Mouse (Mus musculus) heart, embryonic 13.5 days (tissue): Measurements from ENCODE around the gene Sigmar1. TPM values are rescaled to one million over a fixed set of nuclear protein-coding genes. Genes with fewer than 3 reads are reported as not detected.
"Not testable (repeated sequence)": the region's sequence is repeated elsewhere in the genome, so short reads cannot be mapped to it uniquely, and the experiment has no call there.

Experiments used
- ATAC-seq: fragments of 200-750 bp; cut with Nextera tagmentation; 2 replicates; pipeline ENCODE4 v1.8.0; 2017; ENCODE audit warnings: moderate TSS enrichment; ENCODE audit not compliant: insufficient number of reproducible peaks, low FRiP score, low TSS enrichment; ENCODE audit errors: extremely low read depth
- H3K27ac ChIP-seq: fragments of 300-500 bp; sonication (generic); replicated peaks from 2 replicates; pipeline ENCODE4 v1.5.1; 2015; ENCODE audit warnings: moderate library complexity, mild to moderate bottlenecking, inconsistent platforms
- H3K27me3 ChIP-seq: fragments of 300-500 bp; sonication (generic); replicated peaks from 2 replicates; pipeline ENCODE4 v1.6.1; 2015; ENCODE audit warnings: mild to moderate bottlenecking, inconsistent platforms
- H3K36me3 ChIP-seq: fragments of 300-500 bp; sonication (generic); 2 replicates; pipeline ENCODE4 v1.6.1; 2015; ENCODE audit warnings: mild to moderate bottlenecking, inconsistent platforms
- H3K4me1 ChIP-seq: fragments of 300-500 bp; sonication (generic); 2 replicates; pipeline ENCODE4 v1.6.1; 2015; ENCODE audit warnings: inconsistent platforms
- H3K4me2 ChIP-seq: fragments of 300-500 bp; sonication (generic); 2 replicates; pipeline ENCODE4 v1.6.1; 2015; ENCODE audit warnings: inconsistent platforms, mild to moderate bottlenecking, moderate library complexity
- H3K4me3 ChIP-seq: fragments of 300-500 bp; sonication (generic); 2 replicates; pipeline ENCODE4 v1.5.1; 2015; ENCODE audit warnings: moderate library complexity, mild to moderate bottlenecking, inconsistent platforms
- H3K9ac ChIP-seq: fragments of 300-500 bp; sonication (generic); 2 replicates; pipeline ENCODE4 v1.6.1; 2015; ENCODE audit warnings: inconsistent platforms, mild to moderate bottlenecking, moderate library complexity
- H3K9me3 ChIP-seq: fragments of 300-500 bp; sonication (generic); 2 replicates; pipeline ENCODE4 v1.6.1; 2016; ENCODE audit warnings: inconsistent platforms
- WGBS: fragments of 180-500 bp; shearing (Covaris S2); methylation state at CpG from one replicate; pipeline ENCODE4 v1.1.7; 2015; ENCODE audit warnings: mixed read lengths; 5-methylcytosine and 5-hydroxymethylcytosine counted together
- polyA plus RNA-seq: library from polyadenylated mRNA; unstranded; fragments of >200 nt; fragmentation: Nextera tagmentation; extraction: Ambion mirVana; gene quantifications from 2 replicates; pipeline ENCODE4 v1.2.1, GENCODE M21; 2015

Sigmar1 gene
- 63.3 and 69.8 TPM in 2 replicates for polyA plus RNA-seq

DNA sequence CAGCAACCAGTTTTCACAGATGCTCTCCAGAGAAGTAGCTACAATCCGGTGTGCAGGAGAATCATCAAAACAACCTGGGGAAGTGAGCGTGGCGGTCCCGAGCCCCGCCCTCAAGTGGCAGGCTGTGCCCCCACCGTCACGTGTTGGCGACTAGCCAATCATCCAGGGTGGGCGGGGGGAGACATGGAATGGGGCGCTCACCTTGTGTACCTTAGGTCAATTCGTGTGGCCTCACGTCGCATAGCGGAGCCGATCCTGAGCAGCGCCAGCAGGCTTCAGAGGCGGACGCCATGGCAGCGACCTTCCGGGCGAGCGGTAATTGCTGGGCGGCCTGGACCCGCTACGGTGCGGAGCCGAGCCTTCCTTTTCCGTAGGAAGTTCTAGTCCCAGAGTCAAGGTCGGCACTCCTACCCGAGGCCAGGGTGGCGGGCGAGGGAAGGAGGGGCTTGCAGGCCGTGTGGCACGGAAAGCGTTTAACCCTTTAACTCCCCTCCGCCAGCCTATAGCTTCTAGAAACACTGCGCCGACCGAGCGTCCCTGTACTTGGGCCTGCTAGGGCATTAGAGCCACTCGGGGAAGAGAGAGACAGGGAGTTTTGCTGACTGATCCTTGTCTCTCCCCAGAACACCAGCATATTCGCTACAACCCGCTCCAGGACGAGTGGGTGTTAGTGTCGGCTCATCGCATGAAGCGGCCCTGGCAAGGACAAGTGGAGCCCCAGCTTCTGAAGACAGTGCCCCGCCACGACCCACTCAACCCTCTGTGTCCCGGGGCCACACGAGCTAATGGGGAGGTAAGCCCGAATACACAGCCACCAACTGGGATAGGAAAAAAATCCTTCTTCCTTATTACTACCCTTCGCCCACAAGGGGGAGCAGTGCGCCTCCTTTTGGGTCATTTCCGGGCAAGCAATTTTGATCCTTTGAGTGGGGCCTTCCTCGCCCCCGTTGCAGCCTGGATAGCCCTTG is at the start of gene Sigmar1:
Gene Sigmar1, minus strand, starts transcription at position 820 of the 968 bp plus-strand sequence.
- Histone ChIP-seq H3K9me3 (no peaks in the 10 kb centered on the region), H3K4me1 (peaks cover 42% of the 10 kb centered on the region), H3K36me3 (peaks cover 24% of the 10 kb centered on the region), H3K4me2 (peak within 1 kb of the TSS; percentile 78), H3K9ac (peak within 1 kb of the TSS; percentile 87), H3K27me3 (no peaks in the 10 kb centered on the region), H3K27ac (peak within 1 kb of the TSS; percentile 94), H3K4me3 (peak within 1 kb of the TSS; percentile 76)
- peak; percentile 69 for ATAC-seq
- under 1% methylated on average over 57 of the region's 57 CpGs for WGBS

DNA sequence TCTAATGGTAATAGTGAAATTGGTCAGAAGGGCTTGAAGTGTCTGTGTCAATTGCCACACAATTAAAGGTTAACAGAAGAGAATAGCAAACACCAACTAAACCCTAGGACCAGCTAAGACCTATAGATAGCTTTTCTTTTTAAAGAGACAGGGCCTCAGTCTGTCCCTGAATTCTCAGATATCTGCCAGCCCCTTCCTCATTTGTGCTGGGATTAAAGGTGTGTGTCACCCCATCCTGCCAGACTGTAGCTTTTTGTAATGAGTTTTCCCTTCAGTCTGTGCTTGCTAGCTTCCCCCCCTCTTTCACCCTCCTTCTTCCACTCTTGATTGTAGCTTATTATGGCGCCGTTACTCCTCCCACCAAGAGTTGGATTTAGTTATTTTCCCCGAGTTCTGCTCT is 27.2 kb upstream of the Sigmar1 start:
- peaks cover 10% of the 10 kb centered on the region for H3K4me1 ChIP-seq
- H3K36me3 ChIP-seq, H3K27me3 ChIP-seq, ATAC-seq, H3K9me3 ChIP-seq, H3K4me3 ChIP-seq, H3K27ac ChIP-seq, H3K9ac ChIP-seq, H3K4me2 ChIP-seq: not testable (repeated sequence)
- 65% methylated on average over 3 of the region's 3 CpGs for WGBS

DNA sequence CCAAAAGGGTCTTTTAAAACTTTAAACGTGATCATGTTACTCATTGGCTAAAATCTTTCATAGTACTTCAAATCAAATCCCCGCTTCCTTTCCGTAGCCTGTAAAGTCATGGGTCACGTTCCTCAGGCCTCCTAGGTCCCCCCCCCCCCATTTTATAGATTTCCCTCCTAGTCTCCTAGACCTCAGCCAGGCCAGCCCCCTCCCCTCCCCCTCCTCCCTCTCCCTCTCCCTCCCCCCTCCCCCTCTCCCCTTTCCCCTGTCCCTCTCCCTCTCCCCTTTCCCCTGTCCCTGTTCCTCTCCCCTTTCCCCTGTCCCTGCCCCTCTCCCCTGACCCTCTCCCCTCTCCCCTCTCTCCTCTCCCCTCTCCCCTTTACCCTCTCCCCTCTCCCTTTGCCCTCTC is 26.8 kb upstream of the Sigmar1 start:
- H3K4me2 ChIP-seq, H3K27me3 ChIP-seq, H3K27ac ChIP-seq, H3K9me3 ChIP-seq, H3K36me3 ChIP-seq, H3K4me3 ChIP-seq, ATAC-seq, H3K9ac ChIP-seq: not testable (repeated sequence)
- H3K4me1 ChIP-seq, result peaks cover 10% of the 10 kb centered on the region
- WGBS, result 52% methylated on average over 4 of the region's 4 CpGs

DNA sequence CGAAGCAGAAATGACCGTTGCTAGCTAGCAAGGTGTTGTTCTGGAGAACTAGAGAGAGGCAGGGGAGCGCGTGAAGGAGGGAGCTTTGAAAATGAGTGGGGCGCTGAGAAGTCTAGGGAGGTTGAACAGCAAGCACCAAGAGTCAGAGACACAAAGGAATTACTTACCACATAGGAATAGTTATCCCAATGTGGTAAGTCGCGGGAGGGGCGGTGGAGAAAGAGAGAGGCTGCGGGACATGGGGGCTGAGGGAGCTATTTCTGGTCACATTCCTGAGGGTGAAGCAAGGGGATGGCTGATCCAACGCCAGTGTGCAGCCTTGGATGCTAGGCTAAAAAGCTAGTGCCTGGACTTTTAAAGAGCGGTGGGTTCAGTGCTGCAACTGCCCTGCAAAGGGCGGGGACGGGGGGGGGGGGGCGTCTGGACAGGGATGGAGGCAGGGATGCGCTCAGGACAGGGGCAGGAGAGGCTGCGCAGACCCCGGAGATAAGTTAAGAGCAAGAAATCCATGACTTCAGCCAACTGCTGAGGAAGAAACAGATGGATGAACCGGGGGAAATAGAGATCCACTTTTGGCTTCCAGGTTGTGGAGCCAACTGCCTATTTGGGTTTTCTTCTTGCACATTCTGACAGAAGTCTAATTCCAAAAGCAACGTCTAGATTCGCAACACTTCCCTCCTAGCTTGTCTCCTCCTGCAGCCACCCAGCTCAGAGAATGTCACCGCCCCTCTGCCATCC is 26.0 kb upstream of the Sigmar1 start:
- H3K9ac ChIP-seq, result peak overlapping the region; percentile 44; the same call in 1 of the 2 replicates
- WGBS, result 12% methylated on average over 16 of the region's 21 CpGs
- H3K36me3 ChIP-seq, result not testable (repeated sequence)

DNA sequence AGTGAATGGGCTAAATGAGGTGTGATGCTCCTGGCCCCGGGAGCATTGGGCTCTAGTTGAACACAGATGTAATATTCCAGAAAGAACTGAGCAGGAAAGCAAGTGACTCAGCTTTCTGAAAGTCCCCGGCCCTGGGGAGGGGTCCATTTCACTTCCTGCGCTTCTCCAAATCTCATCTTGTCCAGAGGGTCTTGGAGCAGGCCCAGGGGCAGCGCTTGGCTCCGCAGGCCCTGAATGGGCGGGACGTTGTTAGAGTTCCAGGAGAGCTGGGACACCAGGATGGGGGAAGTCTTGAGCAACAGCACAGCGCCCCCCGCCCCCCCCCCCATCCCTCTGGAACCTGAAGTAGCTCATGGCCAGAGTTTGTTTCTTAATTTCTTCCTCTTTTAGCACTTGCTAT is 25.3 kb upstream of the Sigmar1 start:
- H3K4me3 ChIP-seq, H3K36me3 ChIP-seq, H3K27me3 ChIP-seq, H3K9me3 ChIP-seq, ATAC-seq, H3K4me1 ChIP-seq, H3K9ac ChIP-seq: not testable (repeated sequence)
- 18% methylated on average over 9 of the region's 9 CpGs for WGBS
- Histone ChIP-seq H3K27ac (0 out of 2 replicates have a peak overlapping the region, but pooled peaks have one; percentile 32), H3K4me2 (peak overlapping the region; percentile 60)

More for the DNA sequence above, 26.0 kb upstream of the Sigmar1 start:
- H3K27me3 ChIP-seq, ATAC-seq, H3K4me1 ChIP-seq, H3K9me3 ChIP-seq: not testable (repeated sequence)
- H3K4me2 ChIP-seq, result peak overlapping the region; percentile 60
- 0 out of 2 replicates have a peak overlapping the region, but pooled peaks have one; percentile 32 for H3K27ac ChIP-seq
- H3K4me3 ChIP-seq, result peak overlapping the region; percentile 26

DNA sequence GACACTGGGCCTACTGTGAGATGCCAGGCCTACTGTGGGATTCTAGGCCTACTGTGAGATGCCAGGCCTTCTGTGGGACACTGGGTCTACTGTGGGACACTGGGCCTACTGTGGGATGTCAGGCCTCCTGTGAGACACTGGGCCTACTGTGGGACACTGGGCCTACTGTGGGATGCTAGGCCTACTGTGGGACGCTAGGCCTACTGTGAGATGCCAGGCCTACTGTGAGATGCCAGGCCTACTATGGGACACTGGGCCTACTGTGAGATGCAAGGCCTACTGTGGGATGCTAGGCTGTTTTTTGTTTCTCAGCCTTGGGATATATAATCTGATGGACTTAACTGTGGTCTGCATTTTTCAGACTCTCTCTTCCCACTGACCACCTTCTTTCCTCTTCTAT is 19.9 kb upstream of the Sigmar1 start:
- not testable (repeated sequence) for ATAC-seq, H3K9ac ChIP-seq

DNA sequence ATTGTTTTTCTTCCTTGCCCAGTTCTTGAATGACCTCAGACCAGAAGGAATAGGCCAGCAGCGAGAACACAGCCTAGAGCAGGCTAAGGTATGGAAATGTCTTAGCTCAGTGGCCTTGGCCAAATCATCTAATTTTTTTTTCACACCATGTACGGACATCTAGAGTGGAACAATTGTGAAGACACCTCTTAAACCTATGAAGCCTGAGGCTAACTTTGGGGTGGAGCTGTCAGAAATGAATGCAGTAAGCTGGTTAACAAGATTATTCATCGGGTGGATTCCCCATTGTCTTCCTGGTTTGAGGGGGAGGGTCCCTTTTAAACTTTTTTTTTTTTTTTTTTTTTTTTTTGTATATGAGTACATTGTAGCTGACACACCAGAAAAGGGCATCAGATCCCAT is 18.5 kb upstream of the Sigmar1 start:
- H3K36me3 ChIP-seq, H3K4me1 ChIP-seq, H3K9me3 ChIP-seq, ATAC-seq, H3K27me3 ChIP-seq: not testable (repeated sequence)
- Histone ChIP-seq H3K4me3 (peak overlapping the region; percentile 53), H3K4me2 (peak overlapping the region; percentile 63), H3K27ac (peak overlapping the region; percentile 67), H3K9ac (peak overlapping the region; percentile 56)
- 76% methylated on average over 3 of the region's 3 CpGs for WGBS

More for the DNA sequence above, 19.9 kb upstream of the Sigmar1 start:
- not testable (repeated sequence) for H3K4me3 ChIP-seq, H3K27ac ChIP-seq, H3K36me3 ChIP-seq, H3K4me1 ChIP-seq, H3K4me2 ChIP-seq, H3K27me3 ChIP-seq, H3K9me3 ChIP-seq
- 77% methylated on average over 1 of the region's 1 CpGs for WGBS

DNA sequence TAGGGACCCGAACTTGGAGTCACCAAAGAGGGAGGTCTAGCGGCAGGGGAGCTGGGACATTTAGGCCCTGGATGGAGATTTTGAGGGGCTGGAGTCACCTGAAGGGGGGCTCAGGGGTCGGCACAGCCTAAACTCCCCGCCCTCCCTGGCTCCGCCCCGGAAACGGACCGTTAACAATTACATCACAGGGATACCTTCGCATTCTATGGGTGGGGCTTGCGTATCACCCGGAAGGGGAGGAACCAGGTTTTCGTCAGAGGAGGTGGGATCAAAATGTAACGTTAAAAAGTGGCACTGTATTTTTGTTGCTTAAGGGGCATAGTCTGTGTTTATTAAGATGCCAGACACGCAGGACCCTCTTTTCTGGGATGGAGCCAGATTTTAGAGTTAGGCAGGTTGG is 18.0 kb upstream of the Sigmar1 start, which contains the start of gene Ccl27a:
Gene Ccl27a, minus strand, starts transcription at position 246 of the 400 bp plus-strand sequence.
- H3K9ac ChIP-seq, result peak within 1 kb of the TSS; percentile 69
- not testable (repeated sequence) for H3K36me3 ChIP-seq, H3K27me3 ChIP-seq, H3K9me3 ChIP-seq, ATAC-seq, H3K4me1 ChIP-seq
- H3K4me3 ChIP-seq, result peak within 1 kb of the TSS; percentile 53
- H3K27ac ChIP-seq, result peak within 1 kb of the TSS; percentile 70
- peak within 1 kb of the TSS; percentile 63 for H3K4me2 ChIP-seq
- 2% methylated on average over 12 of the region's 14 CpGs for WGBS

DNA sequence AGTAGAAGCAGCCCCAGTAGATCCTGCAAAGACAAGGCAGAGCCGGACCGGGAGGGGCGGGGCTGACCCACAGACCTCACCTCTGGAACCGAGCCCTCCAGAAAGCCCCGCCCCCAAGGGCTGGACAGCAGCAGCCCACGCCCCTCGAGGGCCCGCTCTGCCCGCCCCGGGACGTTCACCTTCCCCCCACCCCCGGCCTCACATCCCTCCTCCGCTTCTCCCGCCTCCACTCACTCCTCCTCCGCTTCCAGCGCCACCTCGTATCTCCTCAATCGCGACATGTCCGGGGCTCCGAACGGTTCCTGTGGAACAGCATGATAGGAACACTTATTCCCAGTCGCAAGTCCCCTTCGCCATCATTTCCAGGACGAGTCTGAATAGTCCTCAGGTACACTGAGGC is 17.5 kb upstream of the Sigmar1 start:
- WGBS, result 1% methylated on average over 17 of the region's 25 CpGs
- H3K4me1 ChIP-seq, H3K27me3 ChIP-seq, H3K36me3 ChIP-seq, ATAC-seq, H3K9me3 ChIP-seq: not testable (repeated sequence)
- peak overlapping the region; percentile 63 for H3K4me2 ChIP-seq
- H3K9ac ChIP-seq, result peak overlapping the region; percentile 69; the same call in 1 of the 2 replicates
- peak overlapping the region; percentile 53 for H3K4me3 ChIP-seq
- H3K27ac ChIP-seq, result peak overlapping the region; percentile 70

DNA sequence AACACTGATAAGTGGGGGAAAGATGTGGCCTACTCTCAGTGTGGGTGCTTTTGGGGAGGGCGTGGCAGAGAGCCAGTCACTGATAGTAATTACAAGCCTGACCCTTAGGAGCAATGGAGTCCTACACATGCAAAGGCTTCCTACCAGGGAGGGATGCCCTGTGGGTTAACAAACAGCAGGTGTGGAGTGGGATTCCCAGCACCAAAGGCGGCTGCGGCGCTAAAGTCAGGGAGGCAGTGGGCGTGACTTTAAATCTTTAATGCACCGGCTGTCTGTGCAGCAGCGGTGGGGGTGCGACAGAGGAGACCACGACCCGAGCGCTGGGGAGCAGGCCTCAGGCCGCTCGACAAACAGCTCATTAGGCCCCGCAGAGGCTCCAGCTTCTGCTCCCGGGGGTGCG is 17.0 kb upstream of the Sigmar1 start:
- H3K27ac ChIP-seq, result not testable (repeated sequence)
- 4% methylated on average over 11 of the region's 16 CpGs for WGBS
- peak overlapping the region; percentile 67 for H3K9ac ChIP-seq

DNA sequence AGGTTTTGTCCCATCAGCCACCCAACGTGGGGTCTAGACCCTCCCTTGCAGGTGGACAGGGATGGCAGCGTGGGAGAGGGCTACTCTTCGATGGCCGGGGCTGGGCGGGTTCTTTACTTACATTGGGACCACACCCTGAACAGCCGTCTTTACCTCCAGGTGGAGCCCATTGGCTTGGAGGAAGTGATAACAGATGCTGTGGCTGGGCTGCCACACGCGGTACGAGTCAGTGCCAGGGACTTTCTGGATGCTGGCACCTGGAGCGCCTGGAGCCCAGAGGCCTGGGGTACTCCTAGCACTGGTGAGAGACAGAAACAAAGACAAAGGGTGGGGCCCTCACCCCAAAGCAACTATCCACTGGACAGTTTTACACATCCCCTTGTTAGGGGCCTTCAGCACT is 11.3 kb upstream of the Sigmar1 start:
- ATAC-seq, H3K27ac ChIP-seq: not testable (repeated sequence)
- 79% methylated on average over 10 of the region's 10 CpGs for WGBS

More for the DNA sequence above, 17.0 kb upstream of the Sigmar1 start:
- H3K4me1 ChIP-seq, H3K9me3 ChIP-seq, ATAC-seq, H3K36me3 ChIP-seq, H3K27me3 ChIP-seq: not testable (repeated sequence)
- Histone ChIP-seq H3K4me3 (peak overlapping the region; percentile 45), H3K4me2 (peak overlapping the region; percentile 63)

More for the DNA sequence above, 11.3 kb upstream of the Sigmar1 start:
- not testable (repeated sequence) for H3K4me3 ChIP-seq, H3K27me3 ChIP-seq, H3K4me2 ChIP-seq, H3K9me3 ChIP-seq, H3K9ac ChIP-seq
- Histone ChIP-seq H3K4me1 (peaks cover 15% of the 10 kb centered on the region), H3K36me3 (peaks cover 31% of the 10 kb centered on the region)
